Mouse (Mus musculus) forebrain, embryonic 13.5 days (tissue): ENCODE measurements around the gene Frrs1. TPM values are rescaled to one million over a fixed set of nuclear protein-coding genes. Genes with fewer than 3 reads are reported as not detected.

Source experiments
- ATAC-seq: fragments of 200-750 bp; cut with Nextera tagmentation; 2 replicates; pipeline ENCODE4 v1.8.0; 2017
- H3K27ac ChIP-seq: fragments of 300-500 bp; sonication (generic); 2 replicates; pipeline ENCODE4 v1.5.1; 2015; ENCODE audit warnings: inconsistent platforms, mild to moderate bottlenecking, moderate library complexity
- H3K27me3 ChIP-seq: fragments of 300-500 bp; sonication (generic); 2 replicates; pipeline ENCODE4 v1.6.1; 2015; ENCODE audit warnings: mild to moderate bottlenecking, inconsistent platforms
- H3K36me3 ChIP-seq: fragments of 300-500 bp; sonication (generic); 2 replicates; pipeline ENCODE4 v1.6.1; 2015; ENCODE audit warnings: mild to moderate bottlenecking, inconsistent platforms; ENCODE audit not compliant: poor library complexity, severe bottlenecking
- H3K4me1 ChIP-seq: fragments of 300-500 bp; sonication (generic); 2 replicates; pipeline ENCODE4 v1.6.1; 2015; ENCODE audit warnings: inconsistent platforms
- H3K4me2 ChIP-seq: fragments of 300-500 bp; sonication (generic); 2 replicates; pipeline ENCODE4 v1.6.1; 2015; ENCODE audit warnings: inconsistent platforms, mild to moderate bottlenecking, moderate library complexity
- H3K4me3 ChIP-seq: fragments of 300-500 bp; sonication (generic); 2 replicates; pipeline ENCODE4 v1.5.1; 2015; ENCODE audit warnings: mild to moderate bottlenecking, inconsistent platforms
- H3K9ac ChIP-seq: fragments of 300-500 bp; sonication (generic); 2 replicates; pipeline ENCODE4 v1.6.1; 2015; ENCODE audit warnings: mild to moderate bottlenecking, inconsistent platforms
- H3K9me3 ChIP-seq: fragments of 300-500 bp; sonication (generic); replicated peaks from 2 replicates; pipeline ENCODE4 v1.6.1; 2016; ENCODE audit warnings: inconsistent platforms
- WGBS: fragments of 180-500 bp; shearing (Covaris S2); methylation state at CpG from one replicate; pipeline ENCODE4 v1.1.7; 2015; 5-methylcytosine and 5-hydroxymethylcytosine counted together
- polyA plus RNA-seq: library from polyadenylated mRNA; unstranded; fragments of >200 nt; fragmentation: Nextera tagmentation; extraction: Ambion mirVana; gene quantifications from 2 replicates; pipeline ENCODE4 v1.2.1, GENCODE M21; 2015

Frrs1 gene
- polyA plus RNA-seq, 1 experiment from 2014 or later, result 3.8 TPM

- Histone ChIP-seq H3K9me3 (no peaks in the 10 kb centered on the region), H3K27me3 (no peaks in the 10 kb centered on the region), H3K27ac (no peak overlapping the region), H3K36me3 (no peaks in the 10 kb centered on the region), H3K4me1 (no peaks in the 10 kb centered on the region), H3K4me2 (no peak overlapping the region), H3K9ac (no peak overlapping the region), H3K4me3 (no peak overlapping the region)
- ATAC-seq, result no peak
- 81% methylated on average over 6 of the region's 6 CpGs for WGBS
Observed at GRCm38 (mm10) chr3:116953366-116953765, 94.1 kb downstream of the Frrs1 start.

- ATAC-seq, result no peak
- Histone ChIP-seq H3K4me1 (no peaks in the 10 kb centered on the region), H3K4me3 (no peak overlapping the region), H3K27ac (no peak overlapping the region), H3K9ac (no peak overlapping the region), H3K4me2 (no peak overlapping the region), H3K9me3 (no peaks in the 10 kb centered on the region), H3K36me3 (no peaks in the 10 kb centered on the region), H3K27me3 (no peaks in the 10 kb centered on the region)
- WGBS, result 67% methylated on average over 6 of the region's 6 CpGs
Observed at GRCm38 (mm10) chr3:116955061-116955460, 95.8 kb downstream of the Frrs1 start.

Other genes with a start within 250 kb of the Frrs1 start
- gene Trmt13, start 244.9 kb upstream of the Frrs1 start, polyA plus RNA-seq, result 30.7 TPM in 2 replicates
- gene Mfsd14a, start 196.8 kb upstream of the Frrs1 start, polyA plus RNA-seq, result 68.5 and 72.6 TPM in 2 replicates
- gene Gm43191, start 178.2 kb upstream of the Frrs1 start, polyA plus RNA-seq, result 0.33 TPM in 1 of 2 replicates, not detected in the other
- 5.3 and 6.0 TPM in 2 replicates for gene Slc35a3, start 146.6 kb upstream of the Frrs1 start, polyA plus RNA-seq
- gene Agl, start 51.3 kb upstream of the Frrs1 start, polyA plus RNA-seq, result 12.7 and 13.8 TPM in 2 replicates
- not detected in 2 replicates for gene 4930455H04Rik, start 108.8 kb downstream of the Frrs1 start, polyA plus RNA-seq
- gene Palmd, start 109.5 kb downstream of the Frrs1 start, polyA plus RNA-seq, result 10.0 and 14.9 TPM in 2 replicates